Mouse (Mus musculus) splenic B cell, adult 2 months (primary cell): Measurements from ENCODE around the gene Diablo.
A peak's percentile ranks its signal among the peaks of the same experiment; 100 is the strongest.

ENCODE experiments used
- DNase-seq: peaks from one replicate; pipeline ENCODE4 v3.0.0-alpha.2; 2011; ENCODE audit warnings: low read depth, low spot score
- H3K27me3 ChIP-seq: 2 replicates; pipeline ENCODE4 v1.6.1; 2012; ENCODE audit warnings: mild to moderate bottlenecking, low read length, moderate library complexity, mixed read lengths; ENCODE audit not compliant: control insufficient read depth, poor library complexity, insufficient read depth, severe bottlenecking
- H3K36me3 ChIP-seq: 2 replicates; pipeline ENCODE4 v1.6.1; 2012; ENCODE audit warnings: mild to moderate bottlenecking, low read length, moderate library complexity, mixed read lengths; ENCODE audit not compliant: control insufficient read depth, poor library complexity, insufficient read depth, severe bottlenecking

The Diablo gene

DNA sequence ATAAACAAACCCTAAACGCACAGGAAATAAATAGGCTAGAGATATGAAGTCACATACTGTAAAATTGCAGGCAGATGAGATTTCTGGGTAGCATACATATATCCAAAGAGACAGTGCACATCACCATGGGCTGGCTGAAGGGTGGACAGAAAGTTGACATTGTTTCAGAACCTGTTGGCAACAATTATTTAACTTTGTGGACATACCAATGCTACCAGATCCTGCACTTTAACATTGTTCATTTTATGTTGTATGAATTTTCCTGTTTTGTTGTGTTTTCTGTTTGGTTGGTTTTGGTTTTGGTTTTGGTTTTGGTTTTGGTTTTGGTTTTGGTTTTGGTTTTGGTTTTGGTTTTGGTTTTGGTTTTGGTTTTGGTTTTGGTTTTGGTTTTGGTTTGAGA lies 59.3 kb downstream of the Diablo start:
- DNase-seq = peak; percentile 28

DNA sequence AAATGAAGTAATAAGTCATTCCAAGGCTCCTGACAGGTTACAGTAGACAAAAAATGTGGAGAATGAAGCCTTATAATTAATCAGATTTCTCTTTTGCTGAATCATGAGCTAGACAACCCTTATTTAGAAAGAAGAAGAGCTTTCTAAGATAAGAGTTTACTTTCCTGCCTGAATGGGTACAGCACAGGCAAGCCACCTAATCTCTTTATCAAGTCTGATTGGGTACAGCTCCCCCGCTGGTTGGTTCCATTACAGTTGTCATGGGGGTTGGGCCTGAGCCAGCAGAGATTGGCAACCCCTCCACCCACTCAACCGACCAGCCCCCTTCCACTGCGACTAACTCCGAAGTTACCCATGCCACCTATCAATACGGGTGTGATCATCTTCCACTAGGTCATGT lies 62.6 kb downstream of the Diablo start:
- DNase-seq = no peak
- 0 out of 2 replicates have a peak, but pooled peaks cover 1% of the 10 kb centered on the region for H3K36me3 ChIP-seq

More for the DNA sequence above, 59.3 kb downstream of the Diablo start:
- H3K36me3 ChIP-seq = no peaks in the 10 kb centered on the region
- H3K27me3 ChIP-seq = no peaks in the 10 kb centered on the region

More for the DNA sequence above, 62.6 kb downstream of the Diablo start:
- H3K27me3 ChIP-seq = no peaks in the 10 kb centered on the region
